Mouse (Mus musculus) C2C12 (cell line): ENCODE measurements around the gene Cage1. TPM values are rescaled to one million over a fixed set of nuclear protein-coding genes. Genes with fewer than 3 reads are reported as not detected.
A peak's percentile ranks its signal among the peaks of the same experiment; 100 is the strongest.

Experiments
- H3K27me3 ChIP-seq: one replicate; pipeline ENCODE4 v1.6.1; 2011; ENCODE audit not compliant: control insufficient read depth, insufficient read depth, insufficient read length
- H3K36me3 ChIP-seq: one replicate; pipeline ENCODE4 v1.6.1; 2011; ENCODE audit not compliant: control insufficient read depth, insufficient read depth
- H3K4me3 ChIP-seq: one replicate; pipeline ENCODE4 v1.5.1; 2011; ENCODE audit warnings: mild to moderate bottlenecking, control low read depth; ENCODE audit not compliant: poor library complexity, insufficient read depth, severe bottlenecking
- H3K79me2 ChIP-seq: one replicate; pipeline ENCODE4 v1.6.1; 2011; ENCODE audit not compliant: control insufficient read depth, insufficient read depth
- H3K79me3 ChIP-seq: one replicate; pipeline ENCODE4 v1.6.1; 2011; ENCODE audit warnings: low read depth, control low read depth
- H3ac ChIP-seq: one replicate; pipeline ENCODE3; 2011; ENCODE audit warnings: low read depth; ENCODE audit not compliant: control insufficient read depth, insufficient read length
- CEBPB ChIP-seq: IDR thresholded peaks from one replicate; pipeline ENCODE4 v1.6.1; 2011; ENCODE audit warnings: low read depth, mild to moderate bottlenecking, control low read depth, moderate library complexity
- CTCF ChIP-seq: IDR thresholded peaks from one replicate; pipeline ENCODE4 v1.5.1; 2011; ENCODE audit not compliant: control insufficient read depth, insufficient read depth, insufficient read length
- FOSL1 ChIP-seq: IDR thresholded peaks from one replicate; pipeline ENCODE4 v1.8.0; 2011; ENCODE audit warnings: mild to moderate bottlenecking, low read length; ENCODE audit not compliant: poor library complexity, insufficient read depth, severe bottlenecking
- MAX ChIP-seq: IDR thresholded peaks from one replicate; pipeline ENCODE4 v1.6.1; 2011; ENCODE audit warnings: mild to moderate bottlenecking, control low read depth
- MYOD1 ChIP-seq: IDR thresholded peaks from one replicate; pipeline ENCODE4 v1.6.1; 2011; ENCODE audit warnings: low read depth; ENCODE audit not compliant: control insufficient read depth, insufficient read length
- MYOG ChIP-seq: IDR thresholded peaks from one replicate; pipeline ENCODE4 v1.6.1; 2011; ENCODE audit not compliant: control insufficient read depth, insufficient read length; ENCODE audit errors: extremely low read depth
- USF1 ChIP-seq: IDR thresholded peaks from one replicate; pipeline ENCODE4 v1.6.1; 2011; ENCODE audit warnings: low read depth, mild to moderate bottlenecking, control low read depth, moderate library complexity
- long read RNA-seq, 2 experiments: library from polyadenylated mRNA; unstranded; transcript quantifications; one replicate each; pipeline ENCODE4 v2.0.0; 2019 to 2020
- polyA plus RNA-seq: library from polyadenylated mRNA; unstranded; fragments of >200 nt; fragmentation: generic; extraction: Trizol; gene quantifications from one replicate; pipeline ENCODE4 v1.2.1, GENCODE M21; 2012; ENCODE audit warnings: missing spikeins

Gene Cage1
- polyA plus RNA-seq, result 0.09 TPM
- long read RNA-seq, experiment 1, partial matches to known transcripts, result 1 of 6 reads
- long read RNA-seq, experiment 1, other reads (novel, unspliced or antisense), result 5 of 6 reads
- long read RNA-seq, experiment 2, partial matches to known transcripts, result 0 of 5 reads
- long read RNA-seq, experiment 2, other reads (novel, unspliced or antisense), result 4 of 5 reads

GRCm38 (mm10) chr13:38037044-38037687, at the start of gene Cage1:
Gene Cage1 (minus strand): TSS chr13:38037069.
- TF ChIP-seq CTCF (no peak), CEBPB (no peak), MYOD1 (no peak), MAX (peak; percentile 40), MYOG (no peak), USF1 (no peak)
- Histone ChIP-seq H3K36me3 (peaks cover 22% of the 10 kb centered on the region), H3ac (peak within 1 kb of the TSS; percentile 80)

GRCm38 (mm10) chr13:38081161-38081560, 44.3 kb upstream of the Cage1 start:
- no peaks in the 10 kb centered on the region for H3K36me3 ChIP-seq
- TF ChIP-seq MAX, result no peak
- TF ChIP-seq CTCF, result no peak
- no peak for TF ChIP-seq MYOG
- no peak for TF ChIP-seq MYOD1
- TF ChIP-seq USF1, result no peak
- no peak for TF ChIP-seq FOSL1
- no peak for TF ChIP-seq CEBPB
- no peak overlapping the region for H3ac ChIP-seq
- H3K79me3 ChIP-seq, result no peaks in the 10 kb centered on the region
- H3K79me2 ChIP-seq, result no peaks in the 10 kb centered on the region
- no peak overlapping the region for H3K4me3 ChIP-seq
- peaks cover 4% of the 10 kb centered on the region for H3K27me3 ChIP-seq

More at GRCm38 (mm10) chr13:38037044-38037687, at the start of gene Cage1:
- Histone ChIP-seq H3K4me3 (peak within 1 kb of the TSS; percentile 95), H3K79me3 (peaks cover 23% of the 10 kb centered on the region), H3K27me3 (no peaks in the 10 kb centered on the region), H3K79me2 (peaks cover 39% of the 10 kb centered on the region)

- Histone ChIP-seq H3K36me3 (no peaks in the 10 kb centered on the region), H3ac (no peak overlapping the region), H3K79me2 (no peaks in the 10 kb centered on the region), H3K4me3 (no peak overlapping the region), H3K27me3 (peaks cover 4% of the 10 kb centered on the region), H3K79me3 (no peaks in the 10 kb centered on the region)
- TF ChIP-seq MYOG (no peak), MAX (no peak), FOSL1 (no peak)
These were observed 43.9 kb upstream of the Cage1 start for GRCm38 (mm10) chr13:38080725-38081124.

- Histone ChIP-seq H3K4me3 (no peak overlapping the region), H3K79me2 (no peaks in the 10 kb centered on the region), H3ac (no peak overlapping the region), H3K36me3 (no peaks in the 10 kb centered on the region), H3K79me3 (no peaks in the 10 kb centered on the region), H3K27me3 (peaks cover 4% of the 10 kb centered on the region)
- no peak for TF ChIP-seq MAX
- TF ChIP-seq MYOG, result no peak
- no peak for TF ChIP-seq CEBPB
- TF ChIP-seq FOSL1, result no peak
These were observed 43.1 kb upstream of the Cage1 start for GRCm38 (mm10) chr13:38080014-38080413.

- H3K27me3 ChIP-seq, result peaks cover 4% of the 10 kb centered on the region
- H3K79me2 ChIP-seq, result no peaks in the 10 kb centered on the region
- H3ac ChIP-seq, result no peak overlapping the region
- H3K36me3 ChIP-seq, result no peaks in the 10 kb centered on the region
- H3K4me3 ChIP-seq, result no peak overlapping the region
- no peaks in the 10 kb centered on the region for H3K79me3 ChIP-seq
- no peak for TF ChIP-seq CTCF
- TF ChIP-seq USF1, result no peak
- TF ChIP-seq MYOD1, result no peak
- TF ChIP-seq CEBPB, result no peak
- TF ChIP-seq MAX, result no peak
- no peak for TF ChIP-seq MYOG
- no peak for TF ChIP-seq FOSL1
These were observed 42.5 kb upstream of the Cage1 start for GRCm38 (mm10) chr13:38079366-38079765.

- Histone ChIP-seq H3K27me3 (peaks cover 4% of the 10 kb centered on the region), H3ac (no peak overlapping the region), H3K79me2 (no peaks in the 10 kb centered on the region), H3K4me3 (no peak overlapping the region), H3K36me3 (no peaks in the 10 kb centered on the region), H3K79me3 (no peaks in the 10 kb centered on the region)
- TF ChIP-seq MYOG (no peak), CEBPB (no peak), CTCF (no peak), FOSL1 (no peak), MYOD1 (no peak), MAX (no peak), USF1 (no peak)
These were observed 42.0 kb upstream of the Cage1 start for GRCm38 (mm10) chr13:38078836-38079235.
